In the genomic region with DNA sequence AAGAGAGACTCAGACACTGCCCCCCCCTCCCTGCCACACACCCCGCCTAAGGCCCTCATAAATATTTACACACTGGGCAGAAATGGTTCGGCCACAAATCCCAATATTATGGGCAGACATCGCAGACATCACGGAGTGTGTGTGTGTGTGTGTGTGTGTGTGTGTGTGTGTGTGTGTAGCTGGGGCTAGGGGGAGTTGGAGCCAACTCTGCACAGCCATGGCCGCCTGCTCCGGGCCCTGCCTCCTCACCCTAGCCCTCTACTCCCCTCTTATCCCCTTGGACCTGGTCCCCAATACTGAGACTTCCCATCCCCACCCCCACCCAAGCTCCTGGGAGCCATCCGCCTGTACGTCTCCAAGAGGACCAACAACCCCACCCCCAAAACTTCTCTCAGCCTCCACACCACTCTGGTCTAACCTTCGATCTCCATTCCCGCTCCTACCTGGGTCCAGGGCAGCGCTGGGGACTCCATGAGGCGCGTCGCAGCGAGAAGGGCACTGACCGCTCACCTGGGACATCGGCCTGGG, we compare ENCODE assay signal across 8 mouse cellular contexts. TPM values are rescaled to one million over a fixed set of nuclear protein-coding genes. Genes with fewer than 3 reads are reported as not detected.
DNase-seq lines count a peak whose midpoint lies in the region; ATAC-seq and TF ChIP-seq lines count a peak whose summit lies in the region.

No protein-coding gene starts in this region.

- peaks cover 41% of the 10 kb centered on the region for H3K4me1 ChIP-seq in embryonic facial prominence, embryonic 14.5 days (ENCODE audit: control insufficient read depth, insufficient read depth, low read length)
- H3K4me1 ChIP-seq in neural tube, embryonic 11.5 days (ENCODE audit: control insufficient read depth, insufficient read depth, low read length), result peaks cover 11% of the 10 kb centered on the region

- intact Hi-C loops in left cerebral cortex, adult 2 months (cut with DNase I), result no loop called here
- intact Hi-C loops in left cerebral cortex, postnatal 36 days (cut with DNase I), result no loop called here
- intact Hi-C loops in gastrocnemius, postnatal 14 days (cut with DNase I; ENCODE audit: low total_unique reads), result no loop called here

- no peaks in the 10 kb centered on the region for H3K9me3 ChIP-seq in embryonic facial prominence, embryonic 14.5 days (ENCODE audit: control insufficient read depth, low read length)
- H3K9me3 ChIP-seq in neural tube, embryonic 11.5 days (ENCODE audit: control insufficient read depth, low read length), result no peaks in the 10 kb centered on the region

- ATAC-seq in embryonic facial prominence, embryonic 14.5 days (ENCODE audit: low read depth), result peak; percentile 16
- peak; percentile 36 for ATAC-seq in neural tube, embryonic 11.5 days (ENCODE audit: insufficient read depth, low FRiP score, low TSS enrichment)

- H3K4me2 ChIP-seq in embryonic facial prominence, embryonic 14.5 days (ENCODE audit: low read depth, low read length), result peak overlapping the region; percentile 83
- peak overlapping the region; percentile 95 for H3K4me2 ChIP-seq in neural tube, embryonic 11.5 days (ENCODE audit: low read depth)

- WGBS in embryonic facial prominence, embryonic 14.5 days, result 0% methylated on average over 12 of the region's 17 CpGs
- WGBS in neural tube, embryonic 11.5 days, result 2% methylated on average over 17 of the region's 17 CpGs

- peak overlapping the region; percentile 88 for H3K9ac ChIP-seq in embryonic facial prominence, embryonic 14.5 days (ENCODE audit: low read depth, low read length)
- peak overlapping the region; percentile 69 for H3K9ac ChIP-seq in neural tube, embryonic 11.5 days (ENCODE audit: low read length)

- no peak for DNase-seq in left cerebral cortex, adult 2 months (ENCODE audit: extremely low spot score in 1 of 2, low spot score in 2 of 2)
- DNase-seq in left cerebral cortex, postnatal 36 days (ENCODE audit: low spot score in 2 of 2), result no peak
- peak; percentile 49 for DNase-seq in embryonic facial prominence, embryonic 14.5 days (ENCODE audit: low spot score)
- DNase-seq in kidney, postnatal 4 days, result peak; percentile 40 to 49
- DNase-seq in neural tube, embryonic 11.5 days (ENCODE audit: low spot score), result peak; percentile 37
- no peak for DNase-seq in yolk sac, embryonic 10.5 days (ENCODE audit: low spot score)
- DNase-seq in gastrocnemius, postnatal 14 days, result no peak
- DNase-seq in ovary, postnatal 36 days (ENCODE audit: low spot score), result no peak

- H3K4me3 ChIP-seq in left cerebral cortex, adult 2 months, result peak overlapping the region; percentile 33
- H3K4me3 ChIP-seq in embryonic facial prominence, embryonic 14.5 days (ENCODE audit: low read depth, low read length), result peak overlapping the region; percentile 95
- H3K4me3 ChIP-seq in neural tube, embryonic 11.5 days (ENCODE audit: low read depth, low read length), result peak overlapping the region; percentile 70

- peaks cover 20% of the 10 kb centered on the region for H3K36me3 ChIP-seq in embryonic facial prominence, embryonic 14.5 days (ENCODE audit: control insufficient read depth, insufficient read depth, low read length)
- no peaks in the 10 kb centered on the region for H3K36me3 ChIP-seq in neural tube, embryonic 11.5 days (ENCODE audit: control insufficient read depth, insufficient read depth, low read length)

- no peak for TF ChIP-seq CTCF in left cerebral cortex, adult 2 months (IDR thresholded peaks at IDR 0.05)

- H3K27ac ChIP-seq in left cerebral cortex, adult 2 months, result no peak overlapping the region
- peak overlapping the region; percentile 92 for H3K27ac ChIP-seq in embryonic facial prominence, embryonic 14.5 days (replicated peaks; ENCODE audit: low read depth, low read length)
- no peak overlapping the region for H3K27ac ChIP-seq in neural tube, embryonic 11.5 days (ENCODE audit: low read depth, low read length)

- H3K27me3 ChIP-seq in embryonic facial prominence, embryonic 14.5 days (replicated peaks; ENCODE audit: control insufficient read depth, insufficient read depth, low read length), result no peaks in the 10 kb centered on the region
- peaks cover 22% of the 10 kb centered on the region for H3K27me3 ChIP-seq in neural tube, embryonic 11.5 days (ENCODE audit: control insufficient read depth, insufficient read depth, low read length)

RNA-seq across cellular contexts. Expression of a gene that starts 1.9 kb away (rescaled TPM):
- under 1 TPM in 1 of 2 experiments, not detected in 1; 0.48 TPM for total RNA-seq in left cerebral cortex, adult 2 months (2021)
- 1 to 10 TPM in 1 of 2 experiments, under 1 TPM in 1; 0.81 to 1.1 TPM for total RNA-seq in left cerebral cortex, postnatal 36 days (2021)
- polyA plus RNA-seq in embryonic facial prominence, embryonic 14.5 days (2014; fragmentation: Nextera tagmentation; extraction: Ambion mirVana), result 54.5 and 64.6 TPM in 2 replicates
- polyA plus RNA-seq in neural tube, embryonic 11.5 days (2014; fragmentation: Nextera tagmentation; extraction: Ambion mirVana), result 43.4 and 50.3 TPM in 2 replicates
- 1 to 10 TPM; 2.4 to 3.5 TPM for total RNA-seq in gastrocnemius, postnatal 14 days (2021)

Comparison
In these comparisons a context has a peak if more than half of its experiments do, and no peak if none do; other contexts are left out.
1. DNase-seq: peak in embryonic facial prominence, embryonic 14.5 days (single experiment), kidney, postnatal 4 days (2 of 2) and neural tube, embryonic 11.5 days (single experiment); none in left cerebral cortex, adult 2 months (0 of 2), left cerebral cortex, postnatal 36 days (0 of 2), yolk sac, embryonic 10.5 days (single experiment), gastrocnemius, postnatal 14 days (single experiment) and ovary, postnatal 36 days (single experiment).
2. H3K4me3 ChIP-seq: peak in every context shown above with its lines; median percentile 95 in embryonic facial prominence, embryonic 14.5 days; 70 in neural tube, embryonic 11.5 days; 33 in left cerebral cortex, adult 2 months.